Comparison of ENCODE assay signal across 9 mouse cellular contexts in the genomic region with DNA sequence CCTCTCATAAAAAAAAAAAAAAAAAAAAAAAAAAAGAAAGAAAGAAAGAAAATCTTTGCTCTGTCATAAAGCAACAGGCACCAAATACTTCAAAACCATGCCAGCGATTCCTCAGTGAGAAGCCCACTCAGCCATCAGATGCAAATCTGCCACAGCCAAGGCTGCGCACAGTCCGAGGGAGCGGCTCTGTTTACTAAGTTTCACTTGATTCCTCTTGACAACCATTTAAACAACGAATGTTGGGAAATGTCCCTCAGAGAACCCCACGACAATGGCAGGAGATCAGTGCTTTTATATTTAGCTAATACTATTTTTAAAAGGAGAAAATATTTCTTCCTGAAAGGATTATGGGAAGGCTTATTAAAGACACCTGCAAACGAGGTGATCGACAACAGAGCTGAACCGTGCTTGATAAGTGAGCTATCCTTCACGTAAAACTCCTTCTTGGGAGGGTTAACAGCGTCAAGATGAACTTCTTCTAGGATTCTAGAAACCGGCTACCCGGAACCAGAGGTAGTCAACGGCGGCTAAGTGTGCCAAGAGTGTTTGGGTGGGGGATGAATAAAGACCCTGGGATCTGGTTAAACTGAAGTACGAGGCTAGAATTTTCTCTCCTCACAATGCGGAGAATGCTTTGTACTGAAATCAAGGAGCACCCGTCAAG.
DNase-seq lines count a peak whose midpoint lies in the region; ATAC-seq lines count a peak whose summit lies in the region.
"Had no signal": no experiment of that assay in that cellular context is flagged by ENCODE, and none has a peak within 500 bp of the region (broad histone marks: within the 10 kb centered on the region; RNA-seq: fewer than 3 reads in every experiment).

No protein-coding gene starts in this region.

- H3K9ac ChIP-seq in hindbrain, embryonic 14.5 days = 0 out of 2 replicates have a peak overlapping the region, but pooled peaks have one; percentile 40

- peak overlapping the region; percentile 49 for H3K4me2 ChIP-seq in hindbrain, embryonic 14.5 days (replicated peaks)

- H3K9me3 ChIP-seq in hindbrain, embryonic 14.5 days (ENCODE audit: control insufficient read depth, low read length) = no peaks in the 10 kb centered on the region

- H3K4me3 ChIP-seq in hindbrain, embryonic 14.5 days (replicated peaks; ENCODE audit: low read length) = peak overlapping the region; percentile 21

- no peak overlapping the region for H3K27ac ChIP-seq in hindbrain, embryonic 14.5 days
- H3K27ac ChIP-seq: macrophage had no signal

- ATAC-seq in hindbrain, embryonic 14.5 days (ENCODE audit: low FRiP score) = no peak
- ATAC-seq in inflammation-experienced regulatory T-cells, adult 6 months = no peak

- peak; percentile 33 for DNase-seq in embryo, embryonic 10 days (ENCODE audit: low spot score)
- DNase-seq in embryo, embryonic 11 days = no peak
- DNase-seq in c-Kit-positive CD71-positive TER-119-positive erythroid progenitor cells, embryonic 14.5 days (ENCODE audit: low spot score) = peak; percentile 25
- no peak for DNase-seq in hindbrain, embryonic 14.5 days (ENCODE audit: low spot score)
- peak; percentile 22 for DNase-seq in lung, postnatal 25 days (ENCODE audit: low spot score)
- DNase-seq in right cerebral cortex, postnatal 25 days = no peak
- no peak for DNase-seq in testis, postnatal 14 days (ENCODE audit: low spot score)

- 38% methylated on average over 18 of the region's 18 CpGs for WGBS in hindbrain, embryonic 14.5 days

- H3K27me3 ChIP-seq in hindbrain, embryonic 14.5 days (ENCODE audit: control insufficient read depth, insufficient read depth, low read length) = no peaks in the 10 kb centered on the region

- no peaks in the 10 kb centered on the region for H3K36me3 ChIP-seq in hindbrain, embryonic 14.5 days (replicated peaks; ENCODE audit: control insufficient read depth, insufficient read depth)

- peaks cover 15% of the 10 kb centered on the region for H3K4me1 ChIP-seq in hindbrain, embryonic 14.5 days (replicated peaks; ENCODE audit: control insufficient read depth, insufficient read depth, low read length)

Comparison
In these comparisons a context has a peak if more than half of its experiments do, and no peak if none do; other contexts are left out.
1. DNase-seq: peak in embryo, embryonic 10 days (single experiment), c-Kit-positive CD71-positive TER-119-positive erythroid progenitor cells, embryonic 14.5 days (single experiment) and lung, postnatal 25 days (single experiment); none in embryo, embryonic 11 days (single experiment), hindbrain, embryonic 14.5 days (single experiment), right cerebral cortex, postnatal 25 days (single experiment) and testis, postnatal 14 days (single experiment).